Mouse (Mus musculus): ENCODE results near the gene Bcl2l13. TPM values are rescaled to one million over a fixed set of nuclear protein-coding genes. Genes with fewer than 3 reads are reported as not detected.

Gene Bcl2l13
- polyA plus RNA-seq, 1 experiment from 2014 or later = 31.3 TPM

DNA sequence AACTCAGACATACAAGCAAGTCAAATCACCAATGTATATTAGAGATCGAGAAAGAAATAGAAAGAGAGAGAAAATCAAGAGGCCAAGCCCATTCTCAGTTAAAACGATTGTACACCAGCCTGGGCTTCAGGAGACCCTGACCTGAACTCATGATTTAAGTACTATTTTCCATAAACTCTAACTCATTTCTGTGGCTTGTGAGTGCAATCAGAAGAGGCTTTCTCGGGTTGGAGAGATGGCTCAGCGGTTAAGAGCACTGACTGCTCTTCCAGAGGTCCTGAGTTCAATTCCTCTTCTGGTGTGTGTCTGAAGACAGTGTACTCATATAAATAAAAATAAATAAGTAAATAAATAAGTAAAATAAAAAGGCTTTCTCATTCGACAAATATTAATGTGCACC lies 14.3 kb upstream of the Bcl2l13 start:
- Histone ChIP-seq H3K4me2 (ENCODE audit: low read length) (peak overlapping the region; percentile 79), H3K9me3 (replicated peaks; ENCODE audit: control insufficient read depth, low read length) (no peaks in the 10 kb centered on the region), H3K4me1 (ENCODE audit: control insufficient read depth, insufficient read depth, low read length) (peaks cover 12% of the 10 kb centered on the region), H3K4me3 (ENCODE audit: low read depth, low read length) (peak overlapping the region; percentile 97), H3K27ac (ENCODE audit: low read depth, low read length) (no peak overlapping the region), H3K27me3 (replicated peaks; ENCODE audit: control insufficient read depth, insufficient read depth, low read length) (no peaks in the 10 kb centered on the region), H3K9ac (ENCODE audit: low read length) (peak overlapping the region; percentile 85), H3K36me3 (ENCODE audit: control insufficient read depth, insufficient read depth, low read length) (peaks cover 23% of the 10 kb centered on the region)
- 58% methylated on average over 5 of the region's 5 CpGs for WGBS
- ATAC-seq (no peak), DNase-seq (ENCODE audit: low spot score) (no peak)

GRCm38 (mm10) chr6:120822307-120822928 lies 13.6 kb upstream of the Bcl2l13 start, which contains the start of gene Atp6v1e1:
Gene Atp6v1e1, minus strand, starts transcription at chr6:120822793.
- H3K36me3 ChIP-seq (ENCODE audit: control insufficient read depth, insufficient read depth, low read length) = peaks cover 20% of the 10 kb centered on the region
- DNase-seq (ENCODE audit: low spot score) = peak; percentile 97
- H3K4me1 ChIP-seq (ENCODE audit: control insufficient read depth, insufficient read depth, low read length) = peaks cover 12% of the 10 kb centered on the region
- H3K9ac ChIP-seq (ENCODE audit: low read length) = peak within 1 kb of the TSS; percentile 85
- peak within 1 kb of the TSS; percentile 75 for H3K27ac ChIP-seq (ENCODE audit: low read depth, low read length)
- ATAC-seq = peak; percentile 98
- no peaks in the 10 kb centered on the region for H3K9me3 ChIP-seq (replicated peaks; ENCODE audit: control insufficient read depth, low read length)
- no peaks in the 10 kb centered on the region for H3K27me3 ChIP-seq (replicated peaks; ENCODE audit: control insufficient read depth, insufficient read depth, low read length)
- H3K4me3 ChIP-seq (ENCODE audit: low read depth, low read length) = peak within 1 kb of the TSS; percentile 97
- H3K4me2 ChIP-seq (ENCODE audit: low read length) = peak within 1 kb of the TSS; percentile 79
- under 1% methylated on average over 41 of the region's 41 CpGs for WGBS

DNA sequence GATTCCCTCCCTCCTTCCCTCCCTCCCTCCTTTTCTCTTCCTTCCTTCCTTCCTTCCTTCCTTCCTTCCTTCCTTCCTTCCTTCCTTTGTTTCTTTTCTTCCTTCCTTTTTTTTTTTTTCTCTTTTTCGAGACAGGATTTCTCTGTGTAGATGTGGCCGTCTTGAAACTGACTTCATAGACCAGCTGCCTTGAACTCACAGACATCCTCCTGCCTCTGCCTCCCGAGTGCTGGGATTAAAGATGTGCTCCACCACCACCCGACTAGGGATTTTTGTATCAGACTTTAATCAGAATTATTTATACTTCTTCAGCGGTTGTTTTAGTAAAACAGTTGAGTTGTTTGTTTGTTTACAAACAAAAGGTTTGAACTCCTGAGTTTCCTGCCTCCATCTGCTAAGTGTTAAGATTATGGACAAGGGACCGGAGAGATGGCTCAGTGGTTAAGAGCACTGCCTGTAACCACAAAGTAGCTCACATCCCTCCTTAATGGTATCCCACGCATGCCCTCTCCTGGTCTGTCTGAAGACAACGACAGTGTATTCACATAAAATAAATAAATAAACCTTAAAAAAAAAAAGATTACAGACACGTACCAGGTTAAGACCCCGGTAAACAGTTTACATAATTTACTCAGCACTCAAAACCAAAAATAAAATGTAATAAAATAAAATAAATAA lies 12.9 kb upstream of the Bcl2l13 start:
- Histone ChIP-seq H3K27ac (ENCODE audit: low read depth, low read length) (no peak overlapping the region), H3K36me3 (ENCODE audit: control insufficient read depth, insufficient read depth, low read length) (peaks cover 13% of the 10 kb centered on the region), H3K4me1 (ENCODE audit: control insufficient read depth, insufficient read depth, low read length) (peaks cover 12% of the 10 kb centered on the region), H3K4me3 (ENCODE audit: low read depth, low read length) (peak overlapping the region; percentile 97; the same call in 1 of the 2 replicates), H3K4me2 (ENCODE audit: low read length) (peak overlapping the region; percentile 79), H3K27me3 (replicated peaks; ENCODE audit: control insufficient read depth, insufficient read depth, low read length) (no peaks in the 10 kb centered on the region), H3K9me3 (replicated peaks; ENCODE audit: control insufficient read depth, low read length) (no peaks in the 10 kb centered on the region), H3K9ac (ENCODE audit: low read length) (no peak overlapping the region)
- DNase-seq (ENCODE audit: low spot score) = peak; percentile 10
- 65% methylated on average over 10 of the region's 10 CpGs for WGBS
- peak; percentile 45; the same call in 1 of the 2 replicates for ATAC-seq

GRCm38 (mm10) chr6:120830056-120830455 lies 6.0 kb upstream of the Bcl2l13 start:
- DNase-seq (ENCODE audit: low spot score) (no peak), ATAC-seq (no peak)
- no peak overlapping the region for H3K4me2 ChIP-seq (ENCODE audit: low read length)
- H3K9ac ChIP-seq (ENCODE audit: low read length) = no peak overlapping the region
- no peak overlapping the region for H3K4me3 ChIP-seq (ENCODE audit: low read depth, low read length)
- H3K36me3 ChIP-seq (ENCODE audit: control insufficient read depth, insufficient read depth, low read length) = no peaks in the 10 kb centered on the region
- no peak overlapping the region for H3K27ac ChIP-seq (ENCODE audit: low read depth, low read length)
- no peaks in the 10 kb centered on the region for H3K9me3 ChIP-seq (replicated peaks; ENCODE audit: control insufficient read depth, low read length)
- H3K4me1 ChIP-seq (ENCODE audit: control insufficient read depth, insufficient read depth, low read length) = no peaks in the 10 kb centered on the region
- no peaks in the 10 kb centered on the region for H3K27me3 ChIP-seq (replicated peaks; ENCODE audit: control insufficient read depth, insufficient read depth, low read length)
- 59% methylated on average over 1 of the region's 1 CpGs for WGBS

GRCm38 (mm10) chr6:120830866-120831608 lies 5.0 kb upstream of the Bcl2l13 start:
- no peak overlapping the region for H3K4me2 ChIP-seq (ENCODE audit: low read length)
- H3K4me1 ChIP-seq (ENCODE audit: control insufficient read depth, insufficient read depth, low read length) = no peaks in the 10 kb centered on the region
- no peak overlapping the region for H3K27ac ChIP-seq (ENCODE audit: low read depth, low read length)
- H3K36me3 ChIP-seq (ENCODE audit: control insufficient read depth, insufficient read depth, low read length) = no peaks in the 10 kb centered on the region
- no peaks in the 10 kb centered on the region for H3K9me3 ChIP-seq (replicated peaks; ENCODE audit: control insufficient read depth, low read length)
- no peak overlapping the region for H3K9ac ChIP-seq (ENCODE audit: low read length)
- WGBS = 58% methylated on average over 4 of the region's 4 CpGs
- no peak overlapping the region for H3K4me3 ChIP-seq (ENCODE audit: low read depth, low read length)
- ATAC-seq (no peak), DNase-seq (ENCODE audit: low spot score) (no peak)
- no peaks in the 10 kb centered on the region for H3K27me3 ChIP-seq (replicated peaks; ENCODE audit: control insufficient read depth, insufficient read depth, low read length)

- Histone ChIP-seq H3K9ac (ENCODE audit: low read length) (no peak overlapping the region), H3K4me2 (ENCODE audit: low read length) (no peak overlapping the region), H3K27me3 (replicated peaks; ENCODE audit: control insufficient read depth, insufficient read depth, low read length) (no peaks in the 10 kb centered on the region), H3K27ac (ENCODE audit: low read depth, low read length) (no peak overlapping the region), H3K9me3 (replicated peaks; ENCODE audit: control insufficient read depth, low read length) (no peaks in the 10 kb centered on the region), H3K4me1 (ENCODE audit: control insufficient read depth, insufficient read depth, low read length) (peaks cover 4% of the 10 kb centered on the region), H3K4me3 (ENCODE audit: low read depth, low read length) (no peak overlapping the region), H3K36me3 (ENCODE audit: control insufficient read depth, insufficient read depth, low read length) (no peaks in the 10 kb centered on the region)
- ATAC-seq (no peak), DNase-seq (ENCODE audit: low spot score) (no peak)
- WGBS = 75% methylated on average over 4 of the region's 4 CpGs
Observed at GRCm38 (mm10) chr6:120832097-120832496, 3.9 kb upstream of the Bcl2l13 start.

DNA sequence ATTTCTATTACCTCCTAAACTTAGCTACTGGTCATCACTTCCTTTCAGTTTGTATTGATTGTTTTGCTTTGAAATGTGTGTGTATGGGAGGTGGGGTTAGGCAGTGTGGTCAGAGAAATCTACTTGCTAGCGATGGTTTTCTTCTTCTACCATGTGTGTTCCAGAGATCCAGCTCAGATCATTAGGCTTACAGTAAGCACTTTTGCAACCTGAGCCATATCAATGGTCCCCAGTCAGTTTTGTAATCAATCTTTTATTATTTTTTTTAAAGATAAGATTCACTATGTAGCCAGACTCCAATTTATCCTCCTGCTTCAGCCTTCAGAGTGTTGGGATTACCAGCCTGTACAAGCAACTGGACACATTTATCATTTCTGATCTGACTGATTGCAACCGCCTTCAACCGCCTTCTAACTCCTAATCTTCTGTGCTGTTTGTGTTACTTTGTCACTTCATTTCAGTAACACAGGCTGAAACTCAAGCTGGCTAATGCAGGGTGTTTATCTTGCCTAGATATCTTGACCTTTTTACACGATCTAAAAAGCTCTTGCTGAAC lies 1.2 kb upstream of the Bcl2l13 start:
- Histone ChIP-seq H3K27me3 (replicated peaks; ENCODE audit: control insufficient read depth, insufficient read depth, low read length) (no peaks in the 10 kb centered on the region), H3K27ac (ENCODE audit: low read depth, low read length) (no peak overlapping the region), H3K9ac (ENCODE audit: low read length) (no peak overlapping the region), H3K4me2 (ENCODE audit: low read length) (no peak overlapping the region), H3K4me1 (ENCODE audit: control insufficient read depth, insufficient read depth, low read length) (peaks cover 6% of the 10 kb centered on the region), H3K9me3 (replicated peaks; ENCODE audit: control insufficient read depth, low read length) (no peaks in the 10 kb centered on the region), H3K4me3 (ENCODE audit: low read depth, low read length) (no peak overlapping the region), H3K36me3 (ENCODE audit: control insufficient read depth, insufficient read depth, low read length) (no peaks in the 10 kb centered on the region)
- DNase-seq (ENCODE audit: low spot score) = no peak
- 90% methylated on average over 4 of the region's 4 CpGs for WGBS
- ATAC-seq = no peak

DNA sequence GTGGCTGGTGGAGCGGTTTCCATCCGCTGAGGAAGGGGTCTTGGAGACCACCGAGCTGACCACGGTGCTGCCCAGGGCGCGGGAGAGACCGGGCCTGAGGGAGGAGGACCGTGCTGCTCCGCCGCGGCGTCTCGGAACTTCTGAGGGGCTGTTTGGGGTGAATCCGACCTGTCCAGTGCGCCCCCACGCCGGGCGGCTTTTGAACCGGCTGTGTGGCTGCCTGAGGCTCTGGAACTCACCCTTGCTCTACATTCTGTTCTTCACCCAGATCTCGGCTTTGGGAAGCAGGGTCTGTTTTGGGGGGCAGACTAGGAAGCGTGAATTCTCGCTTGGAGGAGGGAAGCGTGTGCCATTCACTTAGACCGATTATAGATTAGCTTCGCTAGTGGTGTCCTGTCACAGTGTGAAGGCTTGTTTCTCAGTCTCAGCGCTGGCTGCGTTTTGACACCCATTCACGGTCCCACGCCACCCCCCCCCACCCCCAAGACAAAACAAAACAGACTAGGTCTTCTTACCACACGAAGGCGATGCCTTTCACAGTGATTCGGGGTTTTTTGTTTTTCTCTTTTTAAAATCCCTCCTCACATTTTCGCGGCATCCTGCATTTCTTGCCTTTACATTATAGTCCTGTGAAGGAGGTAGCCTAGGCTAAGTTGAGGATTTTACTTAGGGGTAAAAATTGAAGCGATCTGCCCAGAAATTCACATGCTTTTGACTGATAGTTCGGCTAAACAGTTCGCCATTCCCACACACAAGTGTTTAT lies 558 bp downstream of the Bcl2l13 start:
- 5% methylated on average over 36 of the region's 37 CpGs for WGBS
- ATAC-seq = peak; percentile 82
- Histone ChIP-seq H3K27ac (ENCODE audit: low read depth, low read length) (peak overlapping the region; percentile 91), H3K9me3 (replicated peaks; ENCODE audit: control insufficient read depth, low read length) (no peaks in the 10 kb centered on the region), H3K27me3 (replicated peaks; ENCODE audit: control insufficient read depth, insufficient read depth, low read length) (no peaks in the 10 kb centered on the region), H3K4me2 (ENCODE audit: low read length) (peak overlapping the region; percentile 73), H3K4me1 (ENCODE audit: control insufficient read depth, insufficient read depth, low read length) (peaks cover 6% of the 10 kb centered on the region), H3K9ac (ENCODE audit: low read length) (peak overlapping the region; percentile 96), H3K36me3 (ENCODE audit: control insufficient read depth, insufficient read depth, low read length) (no peaks in the 10 kb centered on the region), H3K4me3 (ENCODE audit: low read depth, low read length) (peak overlapping the region; percentile 86)
- no peak for DNase-seq (ENCODE audit: low spot score)

Data from forebrain, embryonic 14.5 days (tissue).